Mouse (Mus musculus): ENCODE measurements around the gene Rsph10b. TPM values are rescaled to one million over a fixed set of nuclear protein-coding genes. Genes with fewer than 3 reads are reported as not detected.

Rsph10b gene
- polyA plus RNA-seq, 1 experiment from 2014 or later = 0.74 TPM

- Histone ChIP-seq H3K36me3 (peaks cover 47% of the 10 kb centered on the region), H3K4me3 (no peak overlapping the region), H3K4me1 (replicated peaks) (no peaks in the 10 kb centered on the region), H3K4me2 (no peak overlapping the region), H3K27ac (no peak overlapping the region), H3K9ac (no peak overlapping the region), H3K9me3 (replicated peaks) (no peaks in the 10 kb centered on the region), H3K27me3 (no peaks in the 10 kb centered on the region)
- ATAC-seq (replicated peaks; ENCODE audit: insufficient number of reproducible peaks, insufficient read depth, low FRiP score, low read depth) = no peak
- 93% methylated on average over 9 of the region's 9 CpGs for WGBS
Measured at GRCm38 (mm10) chr5:143916221-143916620, 16.6 kb upstream of the Rsph10b start.

GRCm38 (mm10) chr5:143917418-143917817 lies 15.4 kb upstream of the Rsph10b start:
- Histone ChIP-seq H3K36me3 (peaks cover 55% of the 10 kb centered on the region), H3K27ac (no peak overlapping the region), H3K9ac (no peak overlapping the region), H3K4me3 (no peak overlapping the region), H3K4me1 (replicated peaks) (no peaks in the 10 kb centered on the region), H3K27me3 (no peaks in the 10 kb centered on the region), H3K4me2 (no peak overlapping the region), H3K9me3 (replicated peaks) (no peaks in the 10 kb centered on the region)
- 47% methylated on average over 5 of the region's 5 CpGs for WGBS
- ATAC-seq (replicated peaks; ENCODE audit: insufficient number of reproducible peaks, insufficient read depth, low FRiP score, low read depth) = no peak

GRCm38 (mm10) chr5:143918120-143918519 lies 14.7 kb upstream of the Rsph10b start:
- Histone ChIP-seq H3K4me2 (no peak overlapping the region), H3K27ac (no peak overlapping the region), H3K4me3 (no peak overlapping the region), H3K9ac (no peak overlapping the region), H3K36me3 (peaks cover 62% of the 10 kb centered on the region), H3K9me3 (replicated peaks) (no peaks in the 10 kb centered on the region), H3K4me1 (replicated peaks) (no peaks in the 10 kb centered on the region), H3K27me3 (no peaks in the 10 kb centered on the region)
- 92% methylated on average over 3 of the region's 3 CpGs for WGBS
- ATAC-seq (replicated peaks; ENCODE audit: insufficient number of reproducible peaks, insufficient read depth, low FRiP score, low read depth) = no peak

- H3K4me3 ChIP-seq = no peak overlapping the region
- H3K27me3 ChIP-seq = no peaks in the 10 kb centered on the region
- H3K4me2 ChIP-seq = no peak overlapping the region
- peaks cover 71% of the 10 kb centered on the region for H3K36me3 ChIP-seq
- H3K4me1 ChIP-seq (replicated peaks) = no peaks in the 10 kb centered on the region
- WGBS = 72% methylated on average over 6 of the region's 6 CpGs
- no peaks in the 10 kb centered on the region for H3K9me3 ChIP-seq (replicated peaks)
- no peak overlapping the region for H3K9ac ChIP-seq
- ATAC-seq (replicated peaks; ENCODE audit: insufficient number of reproducible peaks, insufficient read depth, low FRiP score, low read depth) = no peak
- H3K27ac ChIP-seq = no peak overlapping the region
Measured at GRCm38 (mm10) chr5:143924781-143925452, 7.9 kb upstream of the Rsph10b start.

GRCm38 (mm10) chr5:143927875-143928274 lies 5.0 kb upstream of the Rsph10b start, which contains the start of gene Gm42421:
Gm42421 (plus strand) TSS chr5:143928175.
- H3K4me3 ChIP-seq = no peak within 1 kb of the TSS
- peaks cover 66% of the 10 kb centered on the region for H3K36me3 ChIP-seq
- no peak within 1 kb of the TSS for H3K27ac ChIP-seq
- WGBS = 92% methylated on average over 8 of the region's 8 CpGs
- H3K9ac ChIP-seq = no peak within 1 kb of the TSS
- no peaks in the 10 kb centered on the region for H3K27me3 ChIP-seq
- no peaks in the 10 kb centered on the region for H3K9me3 ChIP-seq (replicated peaks)
- no peak for ATAC-seq (replicated peaks; ENCODE audit: insufficient number of reproducible peaks, insufficient read depth, low FRiP score, low read depth)
- no peak within 1 kb of the TSS for H3K4me2 ChIP-seq
- no peaks in the 10 kb centered on the region; the same call in 1 of the 2 replicates for H3K4me1 ChIP-seq (replicated peaks)

- 89% methylated on average over 4 of the region's 4 CpGs for whole genome bisulfite sequencing
- no peak for ATAC-seq (replicated peaks; ENCODE audit: insufficient number of reproducible peaks, insufficient read depth, low FRiP score, low read depth)
- no peaks in the 10 kb centered on the region for H3K27me3 ChIP-seq
- H3K9me3 ChIP-seq (replicated peaks) = no peaks in the 10 kb centered on the region
- no peaks in the 10 kb centered on the region; the same call in 1 of the 2 replicates for H3K4me1 ChIP-seq (replicated peaks)
- no peak overlapping the region for H3K27ac ChIP-seq
- H3K36me3 ChIP-seq = peaks cover 54% of the 10 kb centered on the region
- H3K4me2 ChIP-seq = no peak overlapping the region
- H3K4me3 ChIP-seq = no peak overlapping the region
- no peak overlapping the region for H3K9ac ChIP-seq
Measured at GRCm38 (mm10) chr5:143929291-143929690, 3.5 kb upstream of the Rsph10b start.

GRCm38 (mm10) chr5:143930656-143931055 lies 2.2 kb upstream of the Rsph10b start:
- H3K27me3 ChIP-seq = no peaks in the 10 kb centered on the region
- H3K4me3 ChIP-seq = no peak overlapping the region
- H3K4me1 ChIP-seq (replicated peaks) = no peaks in the 10 kb centered on the region; the same call in 1 of the 2 replicates
- H3K4me2 ChIP-seq = no peak overlapping the region
- H3K27ac ChIP-seq = no peak overlapping the region
- no peak for ATAC-seq (replicated peaks; ENCODE audit: insufficient number of reproducible peaks, insufficient read depth, low FRiP score, low read depth)
- peaks cover 46% of the 10 kb centered on the region for H3K36me3 ChIP-seq
- 90% methylated on average over 12 of the region's 12 CpGs for WGBS
- no peaks in the 10 kb centered on the region for H3K9me3 ChIP-seq (replicated peaks)
- no peak overlapping the region for H3K9ac ChIP-seq

GRCm38 (mm10) chr5:143931863-143932580 lies 813 bp upstream of the Rsph10b start:
- Histone ChIP-seq H3K9ac (no peak overlapping the region), H3K36me3 (peaks cover 37% of the 10 kb centered on the region), H3K4me1 (replicated peaks) (no peaks in the 10 kb centered on the region; the same call in 1 of the 2 replicates), H3K27ac (no peak overlapping the region), H3K9me3 (replicated peaks) (no peaks in the 10 kb centered on the region), H3K4me3 (no peak overlapping the region), H3K4me2 (no peak overlapping the region), H3K27me3 (no peaks in the 10 kb centered on the region)
- WGBS = 85% methylated on average over 6 of the region's 6 CpGs
- ATAC-seq (replicated peaks; ENCODE audit: insufficient number of reproducible peaks, insufficient read depth, low FRiP score, low read depth) = no peak

GRCm38 (mm10) chr5:143933414-143933813 lies 579 bp downstream of the Rsph10b start:
- no peaks in the 10 kb centered on the region for H3K27me3 ChIP-seq
- no peak overlapping the region for H3K4me3 ChIP-seq
- no peak overlapping the region for H3K9ac ChIP-seq
- no peak for ATAC-seq (replicated peaks; ENCODE audit: insufficient number of reproducible peaks, insufficient read depth, low FRiP score, low read depth)
- 84% methylated on average over 11 of the region's 11 CpGs for WGBS
- H3K27ac ChIP-seq = no peak overlapping the region
- no peaks in the 10 kb centered on the region for H3K9me3 ChIP-seq (replicated peaks)
- H3K36me3 ChIP-seq = peaks cover 31% of the 10 kb centered on the region
- no peaks in the 10 kb centered on the region; the same call in 1 of the 2 replicates for H3K4me1 ChIP-seq (replicated peaks)
- no peak overlapping the region for H3K4me2 ChIP-seq

- no peak overlapping the region for H3K4me3 ChIP-seq
- peaks cover 27% of the 10 kb centered on the region for H3K36me3 ChIP-seq
- no peak overlapping the region for H3K27ac ChIP-seq
- H3K9me3 ChIP-seq (replicated peaks) = no peaks in the 10 kb centered on the region
- 75% methylated on average over 1 of the region's 1 CpGs for WGBS
- H3K27me3 ChIP-seq = no peaks in the 10 kb centered on the region
- H3K4me2 ChIP-seq = no peak overlapping the region
- no peak for ATAC-seq (replicated peaks; ENCODE audit: insufficient number of reproducible peaks, insufficient read depth, low FRiP score, low read depth)
- no peaks in the 10 kb centered on the region; the same call in 1 of the 2 replicates for H3K4me1 ChIP-seq (replicated peaks)
- no peak overlapping the region for H3K9ac ChIP-seq
Measured at GRCm38 (mm10) chr5:143933875-143934274, 1.0 kb downstream of the Rsph10b start.

- 72% methylated on average over 9 of the region's 9 CpGs for WGBS
- ATAC-seq (replicated peaks; ENCODE audit: insufficient number of reproducible peaks, insufficient read depth, low FRiP score, low read depth) = no peak
- H3K4me3 ChIP-seq = no peak overlapping the region
- no peaks in the 10 kb centered on the region for H3K27me3 ChIP-seq
- H3K9me3 ChIP-seq (replicated peaks) = no peaks in the 10 kb centered on the region
- H3K4me1 ChIP-seq (replicated peaks) = no peaks in the 10 kb centered on the region; the same call in 1 of the 2 replicates
- peaks cover 6% of the 10 kb centered on the region; the same call in 1 of the 2 replicates for H3K36me3 ChIP-seq
- H3K4me2 ChIP-seq = no peak overlapping the region
- no peak overlapping the region for H3K27ac ChIP-seq
- H3K9ac ChIP-seq = no peak overlapping the region
Measured at GRCm38 (mm10) chr5:143936156-143936555, 3.3 kb downstream of the Rsph10b start.

Measured in heart, embryonic 15.5 days (tissue).